Mouse (Mus musculus): ENCODE measurements at regions not wholly inside any gene's neighbourhood (a gene's known extent, or its start where the extent isn't known, plus 50 kb on each side); places are given as distances from the start of the nearest gene placed in this dataset.

GRCm38 (mm10) chr1:51622181-51622862 lies 144.1 kb upstream of the Nabp1 start:
- no peak for TF ChIP-seq CTCF (IDR thresholded peaks at IDR 0.05; ENCODE audit: low read depth)
- TF ChIP-seq EP300 (IDR thresholded peaks at IDR 0.05; ENCODE audit: low read depth) = no peak
